Mouse (Mus musculus) left cerebral cortex, postnatal 36 days (tissue): ENCODE measurements around the gene Gm49380. TPM values are rescaled to one million over a fixed set of nuclear protein-coding genes. Genes with fewer than 3 reads are reported as not detected.
A peak's percentile ranks its signal among the peaks of the same experiment; 100 is the strongest.

Experiments used
- DNase-seq, 2 experiments: peaks; one replicate each; pipeline ENCODE4 v3.0.0; 2021 to 2022; ENCODE audit warnings: low spot score in 2 of 2, mixed read lengths in 1 of 2
- intact Hi-C: fragments of 180-260 bp; cut with DNase I; formaldehyde crosslinking; loops from one replicate; pipeline ENCODE4 v1.15.1; 2025
- total RNA-seq, 2 experiments: library from RNA; stranded (reverse); gene quantifications; 2 replicates each; pipeline ENCODE4 v1.2.3; 2021

Gene Gm49380
- total RNA-seq, 2 experiments from 2014 or later, result 1.0 TPM; not detected in 1

- no peak for DNase-seq
- intact Hi-C loops, result loop anchor here (10.0 kb wide), 1 partner anchor 117 kb away; no protein-coding TSS in a partner anchor
Observed at GRCm38 (mm10) chr9:44101490-44101889, 11.8 kb downstream of the Gm49380 start, which contains the start of gene Mfrp. Gene Mfrp, plus strand, starts transcription at chr9:44101729.

GRCm38 (mm10) chr9:44096536-44096935 is 16.8 kb downstream of the Gm49380 start:
- intact Hi-C loops, result no loop called here
- peak in 1 of 2 experiments; percentile 59 for DNase-seq

- intact Hi-C loops, result no loop called here
- peak in 1 of 2 experiments; percentile 8 for DNase-seq
Observed at GRCm38 (mm10) chr9:44095781-44096180, 17.5 kb downstream of the Gm49380 start.

GRCm38 (mm10) chr9:44094737-44095136 is 18.6 kb downstream of the Gm49380 start:
- DNase-seq, result no peak
- intact Hi-C loops, result no loop called here

GRCm38 (mm10) chr9:44093612-44094503 is 19.4 kb downstream of the Gm49380 start:
- DNase-seq, result peak; percentile 82 to 87
- intact Hi-C loops, result no loop called here

- intact Hi-C loops, result no loop called here
- DNase-seq, result no peak
Observed at GRCm38 (mm10) chr9:44088877-44089608, 24.3 kb downstream of the Gm49380 start.

- intact Hi-C loops, result no loop called here
- peak; percentile 67 to 70 for DNase-seq
Observed at GRCm38 (mm10) chr9:44087761-44088455, 25.4 kb downstream of the Gm49380 start.

- DNase-seq, result no peak
- intact Hi-C loops, result no loop called here
Observed at GRCm38 (mm10) chr9:44086960-44087359, 26.3 kb downstream of the Gm49380 start.

- intact Hi-C loops, result loop anchor here (2.0 kb wide), 1 partner anchor 19 kb away; the partner anchor contains the start of gene Usp2
Observed at GRCm38 (mm10) chr9:44085741-44086665, 27.3 kb downstream of the Gm49380 start.

GRCm38 (mm10) chr9:44085276-44085675 is 28.0 kb downstream of the Gm49380 start:
- no peak for DNase-seq
- intact Hi-C loops, result loop anchor here (2.0 kb wide), 1 partner anchor 18 kb away; the partner anchor contains the start of gene Usp2

More at GRCm38 (mm10) chr9:44085741-44086665, 27.3 kb downstream of the Gm49380 start:
- DNase-seq, result peak; percentile 79 to 81

- intact Hi-C loops, result loop anchor here (2.0 kb wide), 1 partner anchor 18 kb away; the partner anchor contains the start of gene Usp2
- peak; percentile 90 to 92 for DNase-seq
Observed at GRCm38 (mm10) chr9:44084659-44085229, 28.6 kb downstream of the Gm49380 start.

- no peak for DNase-seq
- intact Hi-C loops, result loop anchor here (2.0 kb wide), 1 partner anchor 17 kb away; the partner anchor contains the start of gene Usp2
Observed at GRCm38 (mm10) chr9:44084236-44084635, 29.1 kb downstream of the Gm49380 start.

GRCm38 (mm10) chr9:44083392-44084121 is 29.7 kb downstream of the Gm49380 start:
- intact Hi-C loops, result loop anchor here (2.0 kb wide), 1 partner anchor 17 kb away; the partner anchor contains the start of gene Usp2
- DNase-seq, result peak; percentile 84 to 87

GRCm38 (mm10) chr9:44082266-44082665 is 31.0 kb downstream of the Gm49380 start:
- no peak for DNase-seq
- intact Hi-C loops, result no loop called here

GRCm38 (mm10) chr9:44081581-44081980 is 31.7 kb downstream of the Gm49380 start:
- intact Hi-C loops, result no loop called here
- DNase-seq, result no peak

- intact Hi-C loops, result no loop called here
- peak in 1 of 2 experiments; percentile 64 for DNase-seq
Observed at GRCm38 (mm10) chr9:44080953-44081352, 32.3 kb downstream of the Gm49380 start.

GRCm38 (mm10) chr9:44079997-44080780 is 33.1 kb downstream of the Gm49380 start:
- intact Hi-C loops, result no loop called here
- DNase-seq, result no peak
